Mouse (Mus musculus): ENCODE data around the gene Lrp6. TPM values are rescaled to one million over a fixed set of nuclear protein-coding genes. Genes with fewer than 3 reads are reported as not detected.
A peak's percentile ranks its signal among the peaks of the same experiment; 100 is the strongest.

The Lrp6 gene
- total and polyA plus RNA-seq, 2 experiments from 2014 or later: 15.9 to 26.6 TPM

GRCm38 (mm10) chr6:134586241-134586640, 19.5 kb upstream of the Lrp6 start:
- Histone ChIP-seq H3K4me1 (ENCODE audit: control insufficient read depth, insufficient read depth) (no peaks in the 10 kb centered on the region), H3K36me3 (replicated peaks; ENCODE audit: control insufficient read depth, insufficient read depth, low read length) (no peaks in the 10 kb centered on the region), H3K4me3 (ENCODE audit: low read depth, low read length) (no peak overlapping the region), H3K27ac (ENCODE audit: low read depth) (no peak overlapping the region), H3K9me3 (replicated peaks; ENCODE audit: control insufficient read depth, low read length) (no peaks in the 10 kb centered on the region), H3K4me2 (ENCODE audit: low read depth, low read length) (no peak overlapping the region), H3K27me3 (ENCODE audit: control insufficient read depth, insufficient read depth, low read length) (no peaks in the 10 kb centered on the region; the same call in 1 of the 2 replicates), H3K9ac (replicated peaks; ENCODE audit: low read depth, low read length) (no peak overlapping the region)
- WGBS: 83% methylated on average over 5 of the region's 5 CpGs
- TF ChIP-seq EP300 (IDR thresholded peaks at IDR 0.05; ENCODE audit: low read depth): no peak
- DNase-seq (ENCODE audit: low spot score) (no peak), ATAC-seq (ENCODE audit: insufficient read depth, low read depth) (no peak)

- TF ChIP-seq CTCF (IDR thresholded peaks at IDR 0.05; ENCODE audit: low read depth): no peak
- TF ChIP-seq EP300 (IDR thresholded peaks at IDR 0.05; ENCODE audit: low read depth): no peak
- no peaks in the 10 kb centered on the region for H3K4me1 ChIP-seq (ENCODE audit: control insufficient read depth, insufficient read depth)
- H3K27ac ChIP-seq (ENCODE audit: low read depth): no peak overlapping the region
- ATAC-seq (ENCODE audit: insufficient read depth, low read depth): no peak
- no peak for DNase-seq (ENCODE audit: low spot score)
- H3K27me3 ChIP-seq (ENCODE audit: control insufficient read depth, insufficient read depth, low read length): no peaks in the 10 kb centered on the region; the same call in 1 of the 2 replicates
- no peak overlapping the region for H3K9ac ChIP-seq (replicated peaks; ENCODE audit: low read depth, low read length)
- no peaks in the 10 kb centered on the region for H3K36me3 ChIP-seq (replicated peaks; ENCODE audit: control insufficient read depth, insufficient read depth, low read length)
- no peaks in the 10 kb centered on the region; the same call in 1 of the 2 replicates for H3K9me3 ChIP-seq (replicated peaks; ENCODE audit: control insufficient read depth, low read length)
- H3K4me3 ChIP-seq (ENCODE audit: low read depth, low read length): no peak overlapping the region
- no peak overlapping the region for H3K4me2 ChIP-seq (ENCODE audit: low read depth, low read length)
- WGBS: 90% methylated on average over 2 of the region's 2 CpGs
Measured at GRCm38 (mm10) chr6:134584616-134585015, 17.9 kb upstream of the Lrp6 start.

- WGBS: 70% methylated on average over 5 of the region's 5 CpGs
- TF ChIP-seq EP300 (IDR thresholded peaks at IDR 0.05; ENCODE audit: low read depth) (no peak), CTCF (IDR thresholded peaks at IDR 0.05; ENCODE audit: low read depth) (no peak)
- no peaks in the 10 kb centered on the region for H3K36me3 ChIP-seq (replicated peaks; ENCODE audit: control insufficient read depth, insufficient read depth, low read length)
- DNase-seq (ENCODE audit: low spot score) (no peak), ATAC-seq (ENCODE audit: insufficient read depth, low read depth) (no peak)
- H3K27me3 ChIP-seq (ENCODE audit: control insufficient read depth, insufficient read depth, low read length): no peaks in the 10 kb centered on the region; the same call in 1 of the 2 replicates
- no peak overlapping the region for H3K9ac ChIP-seq (replicated peaks; ENCODE audit: low read depth, low read length)
- no peak overlapping the region for H3K27ac ChIP-seq (ENCODE audit: low read depth)
- H3K4me1 ChIP-seq (ENCODE audit: control insufficient read depth, insufficient read depth): no peaks in the 10 kb centered on the region
- no peak overlapping the region for H3K4me2 ChIP-seq (ENCODE audit: low read depth, low read length)
- no peaks in the 10 kb centered on the region; the same call in 1 of the 2 replicates for H3K9me3 ChIP-seq (replicated peaks; ENCODE audit: control insufficient read depth, low read length)
- H3K4me3 ChIP-seq (ENCODE audit: low read depth, low read length): no peak overlapping the region
Measured at GRCm38 (mm10) chr6:134582110-134582509, 15.3 kb upstream of the Lrp6 start.

DNA sequence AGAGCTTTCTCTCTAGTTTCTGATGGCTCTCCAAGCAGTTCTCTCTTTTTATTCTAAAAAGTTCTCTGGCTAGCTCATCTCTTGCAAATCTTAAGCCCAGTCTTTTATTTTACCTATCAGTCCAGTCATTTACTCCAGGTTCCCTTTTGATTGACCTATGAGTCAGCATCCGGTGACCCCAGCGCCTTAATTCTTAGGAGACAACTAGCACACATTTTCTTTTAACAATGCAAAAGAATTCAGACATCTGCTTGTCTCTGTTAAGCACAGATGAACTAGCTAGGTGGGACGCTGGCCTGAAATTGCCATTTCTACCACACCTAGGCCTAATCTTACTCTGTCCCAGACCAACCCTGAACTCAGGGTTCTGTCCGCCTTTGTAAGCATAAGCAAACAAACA, 12.7 kb upstream of the Lrp6 start:
- DNase-seq (ENCODE audit: low spot score): no peak
- H3K9ac ChIP-seq (replicated peaks; ENCODE audit: low read depth, low read length): no peak overlapping the region
- TF ChIP-seq EP300 (IDR thresholded peaks at IDR 0.05; ENCODE audit: low read depth) (no peak), CTCF (IDR thresholded peaks at IDR 0.05; ENCODE audit: low read depth) (no peak)
- H3K9me3 ChIP-seq (replicated peaks; ENCODE audit: control insufficient read depth, low read length): no peaks in the 10 kb centered on the region; the same call in 1 of the 2 replicates
- H3K4me1 ChIP-seq (ENCODE audit: control insufficient read depth, insufficient read depth): peaks cover 14% of the 10 kb centered on the region
- H3K4me3 ChIP-seq (ENCODE audit: low read depth, low read length): no peak overlapping the region
- no peak for ATAC-seq (ENCODE audit: insufficient read depth, low read depth)
- WGBS: 86% methylated on average over 4 of the region's 4 CpGs
- H3K27ac ChIP-seq (ENCODE audit: low read depth): no peak overlapping the region
- H3K4me2 ChIP-seq (ENCODE audit: low read depth, low read length): no peak overlapping the region
- H3K27me3 ChIP-seq (ENCODE audit: control insufficient read depth, insufficient read depth, low read length): no peaks in the 10 kb centered on the region; the same call in 1 of the 2 replicates
- no peaks in the 10 kb centered on the region for H3K36me3 ChIP-seq (replicated peaks; ENCODE audit: control insufficient read depth, insufficient read depth, low read length)

DNA sequence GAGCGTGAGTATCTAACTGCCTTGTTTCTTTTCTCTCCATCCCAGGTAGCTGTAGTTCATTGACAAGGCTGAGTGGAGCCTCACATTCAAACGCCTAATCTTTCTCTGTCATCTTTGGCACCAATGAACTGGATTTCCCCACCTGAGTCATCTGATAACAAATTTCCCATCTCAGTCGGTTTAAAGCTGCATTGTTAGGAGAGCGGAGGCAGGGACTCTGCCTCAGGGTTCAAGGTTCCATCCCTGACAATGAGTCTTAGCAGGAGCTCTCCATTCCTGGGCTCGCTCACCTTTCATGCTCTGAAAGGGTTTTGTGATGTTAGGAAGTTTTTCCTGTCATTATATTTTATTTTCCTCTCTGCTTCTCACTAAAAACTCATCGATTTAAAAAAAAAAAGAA, 11.3 kb upstream of the Lrp6 start:
- Histone ChIP-seq H3K36me3 (replicated peaks; ENCODE audit: control insufficient read depth, insufficient read depth, low read length) (no peaks in the 10 kb centered on the region), H3K27me3 (ENCODE audit: control insufficient read depth, insufficient read depth, low read length) (no peaks in the 10 kb centered on the region; the same call in 1 of the 2 replicates), H3K9ac (replicated peaks; ENCODE audit: low read depth, low read length) (no peak overlapping the region), H3K4me2 (ENCODE audit: low read depth, low read length) (no peak overlapping the region), H3K4me1 (ENCODE audit: control insufficient read depth, insufficient read depth) (peaks cover 24% of the 10 kb centered on the region), H3K27ac (ENCODE audit: low read depth) (no peak overlapping the region), H3K4me3 (ENCODE audit: low read depth, low read length) (no peak overlapping the region), H3K9me3 (replicated peaks; ENCODE audit: control insufficient read depth, low read length) (no peaks in the 10 kb centered on the region; the same call in 1 of the 2 replicates)
- WGBS: 63% methylated on average over 6 of the region's 6 CpGs
- TF ChIP-seq EP300 (IDR thresholded peaks at IDR 0.05; ENCODE audit: low read depth) (no peak), CTCF (IDR thresholded peaks at IDR 0.05; ENCODE audit: low read depth) (no peak)
- ATAC-seq (ENCODE audit: insufficient read depth, low read depth) (no peak), DNase-seq (ENCODE audit: low spot score) (no peak)

GRCm38 (mm10) chr6:134575288-134575741, 8.6 kb upstream of the Lrp6 start:
- no peaks in the 10 kb centered on the region for H3K36me3 ChIP-seq (replicated peaks; ENCODE audit: control insufficient read depth, insufficient read depth, low read length)
- H3K4me3 ChIP-seq (ENCODE audit: low read depth, low read length): no peak overlapping the region
- H3K9ac ChIP-seq (replicated peaks; ENCODE audit: low read depth, low read length): no peak overlapping the region
- H3K27ac ChIP-seq (ENCODE audit: low read depth): no peak overlapping the region
- no peaks in the 10 kb centered on the region for H3K27me3 ChIP-seq (ENCODE audit: control insufficient read depth, insufficient read depth, low read length)
- DNase-seq (ENCODE audit: low spot score): peak; percentile 45
- 37% methylated on average over 3 of the region's 3 CpGs for WGBS
- TF ChIP-seq CTCF (IDR thresholded peaks at IDR 0.05; ENCODE audit: low read depth) (no peak), EP300 (IDR thresholded peaks at IDR 0.05; ENCODE audit: low read depth) (no peak)
- H3K9me3 ChIP-seq (replicated peaks; ENCODE audit: control insufficient read depth, low read length): no peaks in the 10 kb centered on the region; the same call in 1 of the 2 replicates
- H3K4me1 ChIP-seq (ENCODE audit: control insufficient read depth, insufficient read depth): peaks cover 24% of the 10 kb centered on the region
- no peak overlapping the region for H3K4me2 ChIP-seq (ENCODE audit: low read depth, low read length)
- peak; percentile 19; the same call in 1 of the 2 replicates for ATAC-seq (ENCODE audit: insufficient read depth, low read depth)

All from heart, postnatal 0 days (tissue).